Mouse (Mus musculus) kidney, postnatal 0 days (tissue): ENCODE data around the gene Stmn1. TPM values are rescaled to one million over a fixed set of nuclear protein-coding genes. Genes with fewer than 3 reads are reported as not detected.
"Not testable (repeated sequence)": the region's sequence is repeated elsewhere in the genome, so short reads cannot be mapped to it uniquely, and the experiment has no call there.

Source experiments
- ATAC-seq: fragments of 200-750 bp; cut with Nextera tagmentation; replicated peaks from 2 replicates; pipeline ENCODE4 v1.8.0; 2017; ENCODE audit warnings: low read depth, moderate number of reproducible peaks, moderate TSS enrichment, moderate library complexity; ENCODE audit not compliant: low FRiP score
- DNase-seq: peaks from one replicate; pipeline ENCODE4 v3.0.0-alpha.2; 2016; ENCODE audit warnings: low spot score
- H3K27ac ChIP-seq: fragments of 300-500 bp; sonication (generic); 2 replicates; pipeline ENCODE4 v1.5.1; 2014; ENCODE audit warnings: mild to moderate bottlenecking
- H3K27me3 ChIP-seq: fragments of 300-500 bp; sonication (generic); 2 replicates; pipeline ENCODE4 v1.6.1; 2014; ENCODE audit warnings: low read length, mixed read lengths; ENCODE audit not compliant: insufficient read depth
- H3K36me3 ChIP-seq: fragments of 300-500 bp; sonication (generic); 2 replicates; pipeline ENCODE4 v1.6.1; 2014; ENCODE audit warnings: low read length, mixed read lengths; ENCODE audit not compliant: insufficient read depth
- H3K4me1 ChIP-seq: fragments of 300-500 bp; sonication (generic); replicated peaks from 2 replicates; pipeline ENCODE4 v1.6.1; 2014; ENCODE audit warnings: antibody characterized with exemption, low read length, mixed read lengths; ENCODE audit not compliant: insufficient read depth
- H3K4me2 ChIP-seq: fragments of 300-500 bp; sonication (generic); 2 replicates; pipeline ENCODE4 v1.6.1; 2014; ENCODE audit warnings: mild to moderate bottlenecking, low read length, moderate library complexity, mixed read lengths
- H3K4me3 ChIP-seq: fragments of 300-500 bp; sonication (generic); replicated peaks from 2 replicates; pipeline ENCODE4 v1.5.1; 2014; ENCODE audit warnings: low read depth, low read length
- H3K9ac ChIP-seq: fragments of 300-500 bp; sonication (generic); 2 replicates; pipeline ENCODE4 v1.6.1; 2014; ENCODE audit warnings: low read depth, low read length
- H3K9me3 ChIP-seq: fragments of 300-500 bp; sonication (generic); replicated peaks from 2 replicates; pipeline ENCODE4 v1.6.1; 2016; ENCODE audit warnings: low read length, inconsistent platforms, mixed read lengths
- CTCF ChIP-seq: IDR thresholded peaks from 2 replicates; pipeline ENCODE4 v1.5.1; 2016; ENCODE audit warnings: antibody characterized with exemption, low read depth, mild to moderate bottlenecking, moderate library complexity
- WGBS: fragments of 180-500 bp; shearing (Covaris S2); extraction: QIAGEN DNeasy Blood & Tissue Kit; methylation state at CpG from one replicate; pipeline ENCODE4 v1.1.7; 2014; 5-methylcytosine and 5-hydroxymethylcytosine counted together
- polyA plus RNA-seq: library from polyadenylated mRNA; unstranded; fragments of >200 nt; fragmentation: Nextera tagmentation; extraction: Ambion mirVana; gene quantifications from 2 replicates; pipeline ENCODE4 v1.2.1, GENCODE M21; 2015

Stmn1 gene
- polyA plus RNA-seq, 1 experiment from 2014 or later, result 926 TPM

DNA sequence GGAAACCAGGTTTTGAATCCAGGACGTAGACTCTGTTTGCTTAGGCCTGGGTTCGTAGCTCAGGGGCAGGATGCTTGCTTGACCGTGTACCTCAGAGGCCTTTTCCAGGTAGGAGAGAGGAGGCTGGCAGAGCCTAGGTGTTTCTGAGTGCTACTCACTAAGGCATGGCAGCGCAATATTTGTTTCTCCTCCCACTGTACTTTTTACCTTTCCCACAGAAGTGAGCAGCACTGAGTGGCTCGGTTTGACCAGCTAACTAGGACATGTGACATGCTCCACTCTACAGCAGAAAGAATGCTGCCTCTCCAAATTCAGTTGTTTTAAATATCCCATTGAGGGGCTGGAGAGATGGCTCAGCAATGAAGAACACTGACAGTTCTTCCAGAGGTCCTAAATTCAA lies 20.1 kb downstream of the Stmn1 start:
- no peaks in the 10 kb centered on the region for H3K9me3 ChIP-seq
- no peak overlapping the region for H3K27ac ChIP-seq
- ATAC-seq (no peak), DNase-seq (no peak)
- no peak overlapping the region for H3K4me2 ChIP-seq
- WGBS, result 86% methylated on average over 5 of the region's 5 CpGs
- H3K36me3 ChIP-seq, result no peaks in the 10 kb centered on the region
- H3K9ac ChIP-seq, result no peak overlapping the region
- H3K27me3 ChIP-seq, result no peaks in the 10 kb centered on the region
- no peak overlapping the region for H3K4me3 ChIP-seq
- TF ChIP-seq CTCF, result no peak
- H3K4me1 ChIP-seq, result no peaks in the 10 kb centered on the region

DNA sequence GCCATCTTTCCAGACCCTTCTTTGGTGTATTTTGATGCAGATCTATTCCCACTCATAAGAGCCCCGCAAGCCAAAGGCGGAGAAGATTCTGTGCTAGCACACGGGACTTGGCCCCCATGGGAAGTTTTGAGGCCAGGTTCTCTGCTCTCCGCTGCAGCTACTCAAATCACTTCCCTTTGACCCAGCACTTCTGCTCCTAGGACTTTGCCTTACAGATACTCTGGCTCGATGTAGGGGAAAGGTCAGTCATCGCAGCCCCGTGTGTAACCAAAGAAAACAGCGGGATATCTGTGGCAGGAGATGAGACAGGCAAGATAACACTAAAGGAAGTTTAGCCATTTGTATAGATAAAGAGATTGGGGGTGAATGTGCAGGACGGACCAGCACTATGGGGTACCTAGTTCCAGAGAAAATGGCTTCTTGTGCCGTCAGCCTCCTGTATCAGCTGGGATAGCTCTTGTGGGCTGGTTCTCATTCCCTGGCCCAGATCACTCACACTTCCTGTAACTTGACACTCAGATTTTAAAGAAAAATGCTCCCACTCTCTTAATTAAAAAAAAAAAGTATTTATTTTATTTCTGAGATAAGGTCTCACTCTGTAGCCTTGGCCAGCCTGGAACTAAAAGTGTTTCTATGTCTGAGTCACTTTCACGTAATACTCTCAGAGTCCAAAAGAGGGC lies 22.0 kb downstream of the Stmn1 start:
- no peak overlapping the region for H3K27ac ChIP-seq
- WGBS, result 75% methylated on average over 11 of the region's 11 CpGs
- no peak for TF ChIP-seq CTCF
- peaks cover 3% of the 10 kb centered on the region; the same call in 1 of the 2 replicates for H3K4me1 ChIP-seq
- H3K27me3 ChIP-seq, result no peaks in the 10 kb centered on the region
- H3K9ac ChIP-seq, result no peak overlapping the region
- ATAC-seq (no peak), DNase-seq (peak; percentile 67)
- H3K4me3 ChIP-seq, result no peak overlapping the region
- no peak overlapping the region for H3K4me2 ChIP-seq
- no peaks in the 10 kb centered on the region for H3K9me3 ChIP-seq
- no peaks in the 10 kb centered on the region for H3K36me3 ChIP-seq

DNA sequence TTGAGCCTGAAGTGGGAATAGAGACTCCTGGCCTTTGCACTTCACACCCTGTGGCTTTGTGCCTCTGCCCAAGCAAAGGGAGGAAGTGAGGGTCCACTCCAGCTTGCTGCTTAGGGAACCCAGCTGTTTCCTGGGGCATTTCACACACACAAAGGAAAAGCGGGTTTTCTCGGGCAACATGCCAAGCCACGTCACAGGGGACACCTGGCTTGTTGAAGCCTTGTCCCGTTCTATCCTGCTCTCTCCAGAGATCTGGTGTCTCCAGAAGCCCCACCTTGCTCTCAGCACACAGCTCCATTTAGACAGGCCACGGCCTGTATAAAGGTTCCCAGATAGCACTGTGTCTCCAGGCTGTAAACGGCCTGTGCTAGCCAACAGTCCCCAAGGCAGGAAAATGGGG lies 23.6 kb downstream of the Stmn1 start:
- ATAC-seq, result no peak
- WGBS, result 62% methylated on average over 6 of the region's 6 CpGs
- no peak for DNase-seq

DNA sequence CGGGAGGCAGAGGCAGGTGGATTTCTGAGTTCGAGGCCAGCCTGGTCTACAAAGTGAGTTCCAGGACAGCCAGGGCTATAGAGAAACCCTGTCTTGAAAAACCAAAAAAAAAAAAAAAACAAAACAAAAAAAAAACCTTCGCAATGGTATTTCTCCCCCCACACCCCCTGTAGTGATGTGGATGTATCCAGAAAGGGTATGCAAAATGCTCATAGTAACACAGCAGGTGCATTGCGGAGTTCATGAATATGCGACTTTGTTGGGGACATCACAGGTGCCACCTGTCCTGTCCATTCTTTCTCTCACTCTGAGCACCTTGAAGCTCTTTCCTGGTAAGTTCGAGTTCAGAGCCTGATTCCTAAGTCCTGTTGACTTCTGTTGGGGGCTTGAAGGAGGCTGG lies 26.0 kb downstream of the Stmn1 start:
- H3K36me3 ChIP-seq, H3K4me2 ChIP-seq, ATAC-seq, H3K27me3 ChIP-seq, DNase-seq, H3K9ac ChIP-seq, H3K4me3 ChIP-seq, H3K27ac ChIP-seq, H3K9me3 ChIP-seq: not testable (repeated sequence)
- H3K4me1 ChIP-seq, result peaks cover 15% of the 10 kb centered on the region; the same call in 1 of the 2 replicates
- WGBS, result 93% methylated on average over 6 of the region's 6 CpGs

More for the DNA sequence above, 23.6 kb downstream of the Stmn1 start:
- Histone ChIP-seq H3K4me2 (no peak overlapping the region), H3K4me1 (peaks cover 9% of the 10 kb centered on the region; the same call in 1 of the 2 replicates), H3K27me3 (no peaks in the 10 kb centered on the region), H3K9me3 (no peaks in the 10 kb centered on the region), H3K9ac (no peak overlapping the region), H3K27ac (no peak overlapping the region), H3K4me3 (no peak overlapping the region), H3K36me3 (no peaks in the 10 kb centered on the region)
- TF ChIP-seq CTCF, result no peak

DNA sequence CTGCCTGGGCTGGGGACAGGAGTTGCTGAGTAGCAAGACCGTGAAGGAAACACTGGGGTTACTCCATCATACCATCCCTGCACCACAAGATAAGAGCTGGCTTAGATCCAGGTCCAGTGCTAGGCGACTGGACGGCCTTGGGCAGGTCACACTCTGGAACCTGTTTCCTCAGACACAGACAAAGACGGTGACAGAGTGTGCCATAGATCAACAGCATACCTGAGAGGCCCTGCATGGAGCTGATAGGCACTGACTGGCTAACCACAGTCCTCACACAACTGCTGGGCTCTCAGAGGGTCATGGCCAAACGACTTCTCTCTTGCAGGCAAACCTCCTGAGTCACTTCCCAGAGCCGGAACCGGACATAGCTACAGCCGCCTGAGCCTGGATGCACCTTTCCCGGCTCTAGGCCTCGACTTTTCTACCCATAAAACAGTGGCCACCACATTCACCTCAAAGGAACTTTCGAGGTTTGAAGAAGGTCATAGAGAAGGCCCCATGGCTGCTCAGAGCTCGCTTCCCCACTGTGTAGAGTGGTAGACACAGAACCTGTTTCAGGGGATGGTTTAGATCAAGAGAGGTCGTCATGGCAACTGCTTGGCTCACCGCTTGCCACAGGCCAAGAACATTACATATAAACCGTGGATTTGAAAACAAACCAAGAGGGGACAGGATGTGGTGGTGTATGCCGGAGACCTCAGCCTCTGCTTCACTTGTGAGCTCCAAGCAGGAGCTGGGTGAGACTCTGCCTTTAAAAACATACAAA lies 26.8 kb downstream of the Stmn1 start:
- DNase-seq, result no peak
- no peak for ATAC-seq
- H3K4me1 ChIP-seq, result peaks cover 15% of the 10 kb centered on the region; the same call in 1 of the 2 replicates
- H3K9ac ChIP-seq, result no peak overlapping the region
- H3K9me3 ChIP-seq, result no peaks in the 10 kb centered on the region
- no peak for TF ChIP-seq CTCF
- no peaks in the 10 kb centered on the region for H3K36me3 ChIP-seq
- H3K27me3 ChIP-seq, result no peaks in the 10 kb centered on the region
- peak overlapping the region; percentile 62; the same call in 1 of the 2 replicates for H3K27ac ChIP-seq
- WGBS, result 55% methylated on average over 16 of the region's 16 CpGs
- H3K4me2 ChIP-seq, result no peak overlapping the region
- H3K4me3 ChIP-seq, result no peak overlapping the region

DNA sequence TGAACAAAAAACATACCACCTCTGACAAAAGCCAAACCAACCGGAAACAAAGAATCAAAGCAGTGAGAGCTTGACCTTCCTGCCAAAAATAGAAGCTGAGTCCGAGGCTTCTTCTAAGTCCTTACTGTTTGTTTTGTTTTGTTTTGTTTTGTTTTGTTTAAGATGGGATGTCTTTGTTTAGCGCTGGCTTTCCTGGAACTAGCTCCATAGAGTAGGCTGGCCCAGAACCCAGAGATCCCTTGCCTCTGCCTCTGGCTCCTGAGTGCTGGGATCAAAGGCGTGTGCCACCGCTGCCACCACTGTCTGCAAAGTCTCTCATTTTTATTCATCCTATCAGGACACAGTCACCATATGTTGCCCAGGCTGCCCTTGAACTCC lies 27.4 kb downstream of the Stmn1 start:
- no peaks in the 10 kb centered on the region for H3K36me3 ChIP-seq
- no peaks in the 10 kb centered on the region for H3K27me3 ChIP-seq
- ATAC-seq (no peak), DNase-seq (no peak)
- no peak overlapping the region for H3K4me2 ChIP-seq
- H3K4me1 ChIP-seq, result peaks cover 15% of the 10 kb centered on the region; the same call in 1 of the 2 replicates
- H3K9me3 ChIP-seq, result no peaks in the 10 kb centered on the region
- no peak overlapping the region for H3K9ac ChIP-seq
- 59% methylated on average over 5 of the region's 5 CpGs for WGBS
- no peak overlapping the region for H3K4me3 ChIP-seq
- TF ChIP-seq CTCF, result no peak
- H3K27ac ChIP-seq, result 0 out of 2 replicates have a peak overlapping the region, but pooled peaks have one; percentile 62
